Mouse (Mus musculus) adrenal gland, adult 18-20 months (tissue): ENCODE data around the gene Ints5. TPM values are rescaled to one million over a fixed set of nuclear protein-coding genes. Genes with fewer than 3 reads are reported as not detected.

Experiments
- DNase-seq, 2 experiments: peaks; one replicate each; pipeline ENCODE4 v3.0.0; 2021 to 2022; ENCODE audit warnings: low spot score in 2 of 2
- microRNA-seq, 2 experiments: library from miRNA; unstranded; fragments of <30 nt; microRNA quantifications; one replicate each; pipeline ENCODE4 v1.2.0; 2021; ENCODE audit warnings: borderline number of aligned reads in 2 of 2
- total RNA-seq, 2 experiments: library from RNA; stranded (reverse); gene quantifications; 1 replicate in 1 of 2; 2 replicates in 1 of 2; pipeline ENCODE4 v1.2.3; 2021

Ints5 gene
- total RNA-seq, 2 experiments from 2014 or later = 23.3 to 23.9 TPM

DNA sequence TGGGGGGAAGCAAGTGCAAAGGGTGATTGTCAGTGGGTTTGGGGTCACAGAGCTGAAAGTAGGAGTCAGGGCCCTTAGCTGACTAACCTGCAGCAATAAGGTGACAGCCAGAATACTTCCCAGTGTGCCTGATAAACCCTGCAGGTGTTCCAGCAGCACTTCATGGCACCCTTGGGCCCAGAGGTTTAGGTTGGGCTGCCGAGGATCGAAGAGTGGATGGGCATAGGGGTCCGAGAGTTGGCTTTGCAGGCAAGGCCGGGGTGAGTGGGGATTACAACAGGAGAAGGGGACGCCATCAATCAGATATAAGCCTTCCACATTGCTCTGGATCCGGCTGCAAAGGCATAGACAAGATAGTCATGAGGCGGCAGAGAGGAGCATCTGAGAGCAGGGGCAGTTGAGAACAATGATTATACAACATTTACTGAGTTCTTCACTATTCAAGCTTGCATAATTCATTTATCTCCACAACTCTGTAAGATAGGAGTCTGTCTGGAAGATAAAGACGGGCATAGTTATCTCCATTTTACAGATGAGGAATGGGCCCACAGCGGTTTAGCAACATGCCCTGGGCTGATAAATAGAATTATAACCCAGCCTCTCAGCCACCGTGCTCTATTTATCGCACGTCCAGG lies 35.2 kb downstream of the Ints5 start:
- no peak for DNase-seq

DNA sequence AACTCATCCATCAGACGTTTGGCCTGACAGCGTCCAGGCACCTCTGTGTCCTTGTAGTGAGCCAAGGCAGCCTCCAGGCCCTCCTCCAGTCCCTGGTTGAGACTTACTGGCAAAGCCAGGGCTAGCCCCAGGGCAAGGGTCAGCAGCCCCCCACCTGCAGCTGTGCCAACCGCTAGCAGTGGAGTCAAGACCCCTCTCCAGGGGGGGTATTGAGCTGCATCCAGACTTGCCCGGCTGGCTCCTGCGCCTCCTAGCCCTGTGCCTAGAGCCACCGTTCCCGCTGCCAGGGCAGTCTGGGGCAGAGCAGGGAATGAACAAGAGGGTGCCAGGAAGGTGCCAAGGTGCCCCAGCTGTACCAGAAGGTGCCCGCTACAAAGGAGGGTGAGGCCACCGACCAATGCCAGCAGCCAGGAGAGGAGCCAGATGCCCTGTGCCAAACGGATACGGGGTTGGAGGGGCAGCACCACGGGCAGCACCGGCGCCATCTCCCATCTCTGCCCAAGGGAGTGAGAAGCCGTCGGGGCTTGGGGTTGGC lies 36.0 kb downstream of the Ints5 start:
- DNase-seq = peak; percentile 36 to 41

DNA sequence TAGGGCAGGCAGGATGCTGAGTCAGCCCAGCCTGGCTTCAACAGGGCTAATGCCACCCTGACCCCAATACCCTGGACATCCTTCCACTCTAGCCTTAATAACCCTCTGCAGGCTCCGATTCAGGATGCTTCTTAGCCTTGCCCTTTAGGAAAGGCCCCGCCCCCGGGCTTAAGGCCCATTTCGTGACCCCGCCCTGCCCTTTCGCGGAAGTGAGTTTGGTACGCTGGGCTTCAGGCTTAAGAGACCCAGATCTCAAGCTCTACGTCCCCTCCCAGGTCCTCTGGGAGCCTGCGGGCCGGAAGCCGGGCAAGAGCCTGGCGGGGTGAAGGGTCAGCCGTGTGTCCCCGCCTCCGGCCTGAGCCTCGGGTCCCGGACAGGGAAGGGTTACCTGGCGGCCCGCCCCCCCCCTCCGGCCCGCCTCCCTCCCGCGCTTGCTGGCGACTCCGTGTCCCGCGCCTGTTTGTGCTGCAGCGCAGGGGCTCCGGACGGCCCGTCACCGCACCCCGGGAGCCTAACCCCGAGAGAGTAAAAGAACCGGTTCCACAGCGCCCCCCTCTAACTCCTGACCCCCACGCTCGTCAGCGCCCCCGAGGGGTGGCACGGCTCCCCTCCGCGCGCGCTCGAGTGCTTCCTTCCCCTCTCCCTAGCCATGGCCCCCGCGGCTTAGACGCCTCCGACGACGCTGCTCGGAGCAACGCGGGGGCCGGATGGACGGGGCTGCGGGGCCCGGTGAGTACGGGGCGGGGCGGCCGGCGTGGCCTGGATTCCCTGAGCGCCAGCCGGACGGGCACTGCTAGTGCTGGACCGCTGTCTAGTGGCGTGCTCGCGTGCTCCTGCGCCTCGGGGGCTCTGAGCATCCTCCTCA lies 36.7 kb downstream of the Ints5 start, which contains the start of the genes Rom1 and Eml3:
Rom1 (minus strand) TSS at position 133 of the 865 bp plus-strand sequence.
Eml3 (plus strand) TSS at position 329 of the 865 bp plus-strand sequence.
- peak; percentile 90 to 93 for DNase-seq

DNA sequence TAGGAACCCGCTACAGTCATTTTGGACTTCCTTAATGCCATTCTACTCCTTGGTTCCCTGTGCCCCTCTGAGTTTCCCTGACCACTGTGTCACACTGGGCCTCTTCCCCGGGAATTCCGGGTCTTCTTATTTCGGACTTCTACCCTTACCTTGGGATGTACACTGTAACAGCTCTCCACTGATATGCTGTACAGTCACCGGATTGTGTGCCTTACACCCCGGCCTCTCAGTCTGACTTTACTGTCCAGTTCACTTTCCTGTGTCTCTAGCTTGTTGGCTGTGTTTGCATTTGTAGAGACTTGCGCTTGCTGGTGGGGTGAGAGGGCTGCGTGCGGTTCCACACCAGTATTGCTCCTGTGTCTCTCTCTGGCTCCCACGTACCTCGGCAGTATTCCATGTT lies 37.3 kb downstream of the Ints5 start:
- no peak for DNase-seq

DNA sequence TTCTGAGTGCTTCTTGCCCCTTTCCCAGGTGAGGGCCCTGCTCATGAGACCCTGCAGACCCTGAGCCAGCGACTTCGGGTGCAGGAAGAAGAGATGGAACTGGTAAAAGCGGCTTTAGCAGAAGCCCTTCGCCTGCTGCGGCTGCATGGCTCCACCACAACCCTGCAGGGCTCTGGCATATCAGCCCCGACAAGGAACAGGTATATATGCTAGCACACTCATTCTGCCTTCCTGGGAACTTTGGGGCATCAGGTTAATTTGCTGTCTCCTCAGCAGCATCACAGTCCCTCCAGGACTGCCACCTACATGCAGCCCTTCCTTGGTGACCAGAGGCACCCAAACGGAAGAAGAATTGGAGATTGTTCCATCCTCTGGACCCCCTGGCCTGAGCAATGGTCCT lies 38.0 kb downstream of the Ints5 start:
- no peak for DNase-seq

DNA sequence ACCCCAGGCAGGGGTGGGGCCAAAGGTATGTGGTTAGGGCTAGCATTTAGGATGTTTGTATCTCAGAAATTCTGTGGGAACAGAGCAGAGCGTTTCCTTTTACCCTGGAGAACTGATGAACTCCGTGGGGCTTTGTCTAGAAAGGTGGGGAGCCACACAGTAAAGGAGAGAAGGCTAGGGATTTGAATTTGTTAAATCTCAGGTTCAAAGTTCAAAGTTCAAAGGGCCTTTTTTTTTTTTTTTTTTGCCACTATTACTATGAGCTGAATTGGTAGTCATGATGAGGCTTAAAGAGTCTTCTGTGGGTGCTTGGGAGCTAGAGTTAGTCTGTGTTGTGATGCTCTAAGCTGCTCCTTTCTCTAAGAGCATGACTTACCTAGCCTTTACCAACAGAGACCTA lies 43.9 kb downstream of the Ints5 start:
- DNase-seq = no peak

DNA sequence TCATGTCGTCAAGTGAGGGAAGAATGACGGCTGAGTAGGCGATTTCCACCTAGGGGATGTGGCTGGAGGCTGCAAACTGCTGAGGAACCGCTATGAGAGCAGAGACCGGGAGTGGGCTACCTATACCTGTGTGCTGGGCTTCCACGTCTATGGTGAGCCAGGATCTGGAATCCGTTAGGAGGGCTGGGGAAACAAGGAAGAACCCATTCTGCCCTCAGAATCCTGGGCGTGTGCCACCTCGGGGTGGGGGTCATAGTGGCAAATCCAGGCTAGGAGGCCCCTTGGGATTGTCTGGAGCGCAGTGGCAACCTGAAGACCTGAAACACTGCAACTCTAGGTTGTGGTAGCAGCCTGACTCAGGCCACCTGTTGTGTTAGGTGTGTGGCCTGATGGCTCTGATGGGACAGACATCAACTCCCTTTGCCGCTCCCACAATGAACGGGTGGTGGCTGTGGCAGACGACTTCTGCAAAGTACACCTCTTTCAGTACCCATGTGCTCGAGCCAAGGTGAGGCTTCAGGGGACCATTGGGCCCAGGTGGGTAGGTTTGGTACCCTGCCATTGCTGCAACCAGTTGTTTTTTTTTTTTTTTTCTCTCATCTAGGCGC lies 47.8 kb downstream of the Ints5 start:
- no peak for DNase-seq

DNA sequence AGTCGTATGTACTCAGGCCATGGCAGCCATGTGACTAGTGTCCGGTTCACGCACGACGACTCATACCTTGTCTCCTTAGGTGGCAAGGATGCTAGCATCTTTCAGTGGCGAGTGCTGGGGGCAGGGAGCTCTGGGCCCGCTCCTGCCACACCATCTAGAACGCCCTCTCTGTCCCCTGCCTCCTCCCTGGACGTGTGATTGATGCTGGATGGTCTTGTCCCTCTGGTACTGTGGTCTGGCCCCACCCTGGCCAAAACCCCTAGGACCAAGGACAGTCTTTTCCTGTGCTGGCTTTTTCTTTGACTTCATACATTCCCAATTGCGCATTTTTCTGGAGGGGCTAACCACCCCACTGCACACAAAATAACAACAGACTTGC lies 48.3 kb downstream of the Ints5 start:
- DNase-seq = no peak

DNA sequence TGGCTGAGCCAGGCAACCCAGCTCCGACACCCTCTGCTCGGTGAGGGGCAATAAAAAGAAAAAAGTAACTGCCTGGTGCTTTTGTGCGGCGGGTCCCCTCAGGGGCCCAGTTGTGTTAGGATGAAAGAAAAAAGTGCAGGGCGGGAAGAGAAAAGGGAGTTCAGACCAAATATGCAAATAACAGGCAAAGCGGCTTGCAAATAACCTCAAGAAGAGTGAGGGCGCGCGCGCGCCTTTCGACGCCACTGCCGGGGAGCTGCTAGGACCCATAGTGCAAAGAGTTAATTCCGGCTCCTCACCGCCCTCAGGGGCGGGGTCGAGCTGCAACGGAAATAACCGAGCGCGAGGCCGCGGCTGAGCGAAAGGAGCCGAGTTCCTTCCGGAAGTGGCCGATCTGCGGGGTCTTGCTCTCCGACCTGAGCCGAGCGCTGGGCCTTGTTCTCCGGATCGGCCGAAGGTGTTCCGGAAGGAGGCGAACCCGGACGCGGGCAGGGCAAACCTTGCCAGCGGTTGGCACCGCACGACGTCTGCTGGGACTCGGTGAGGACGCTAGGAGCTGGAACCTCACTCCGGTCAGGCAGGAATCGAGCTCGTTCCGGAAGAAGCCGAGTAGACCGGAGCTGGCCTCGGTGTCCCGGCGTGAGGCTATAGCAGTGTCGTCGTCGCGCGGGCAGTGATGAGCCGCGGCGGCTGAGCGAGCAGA lies 48.9 kb downstream of the Ints5 start, which contains the start of gene Mta2:
Mta2 (plus strand) TSS at position 361 of the 703 bp plus-strand sequence.
- DNase-seq = peak; percentile 91 to 92

DNA sequence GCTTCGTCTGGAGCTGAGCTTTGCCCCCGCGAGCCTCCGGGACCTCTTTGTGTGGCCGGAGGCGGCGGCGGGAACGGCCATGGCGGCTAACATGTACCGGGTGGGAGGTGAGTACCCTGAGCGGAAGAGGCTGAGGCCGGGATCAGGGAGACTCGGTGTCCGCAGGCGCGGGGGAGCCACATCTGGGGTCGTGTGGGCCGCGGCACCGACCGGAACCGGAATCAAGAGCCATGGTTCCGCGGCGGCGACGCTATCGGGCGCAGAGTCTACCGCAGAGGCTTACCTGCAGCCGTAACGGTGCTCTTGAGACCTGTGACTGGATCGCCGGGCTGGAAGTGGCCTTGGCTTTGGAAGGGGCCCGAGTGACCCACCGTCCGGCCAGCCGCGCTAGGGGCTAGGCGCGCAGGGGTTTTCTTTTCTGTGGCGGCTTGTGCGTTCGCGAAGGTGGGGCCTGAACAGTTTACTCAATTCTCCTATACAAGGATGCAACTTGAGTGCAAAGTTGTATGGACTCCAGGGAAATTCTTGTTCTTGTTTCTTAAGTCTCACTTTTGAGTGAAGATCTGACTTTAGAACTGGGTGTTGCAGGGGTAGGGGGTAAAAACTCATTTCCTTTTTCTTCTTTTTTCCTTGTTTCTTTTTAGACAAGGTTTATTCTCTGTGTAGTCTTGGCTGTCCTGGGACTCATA lies 49.6 kb downstream of the Ints5 start:
- DNase-seq = peak in 1 of 2 experiments; percentile 39

DNA sequence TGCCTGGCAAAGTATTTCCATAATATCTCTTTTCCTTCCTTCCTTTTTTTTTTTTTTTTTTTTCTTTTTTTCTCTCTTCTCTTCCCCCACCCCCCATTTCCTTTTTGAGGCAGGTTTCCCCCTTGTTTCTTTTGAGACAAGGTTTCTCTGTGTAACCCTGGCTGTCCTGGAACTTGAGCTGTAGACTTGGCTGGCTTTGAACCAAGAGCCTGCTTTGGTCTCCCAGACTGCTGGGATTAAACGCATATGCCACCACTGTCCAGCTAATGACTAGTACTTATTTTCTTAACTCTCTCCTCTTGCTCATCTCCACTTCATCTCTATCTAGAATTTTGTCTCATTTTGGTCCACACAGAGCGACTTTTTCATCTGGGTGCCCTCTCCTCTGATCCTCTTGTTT lies 50.2 kb downstream of the Ints5 start:
- DNase-seq = no peak

DNA sequence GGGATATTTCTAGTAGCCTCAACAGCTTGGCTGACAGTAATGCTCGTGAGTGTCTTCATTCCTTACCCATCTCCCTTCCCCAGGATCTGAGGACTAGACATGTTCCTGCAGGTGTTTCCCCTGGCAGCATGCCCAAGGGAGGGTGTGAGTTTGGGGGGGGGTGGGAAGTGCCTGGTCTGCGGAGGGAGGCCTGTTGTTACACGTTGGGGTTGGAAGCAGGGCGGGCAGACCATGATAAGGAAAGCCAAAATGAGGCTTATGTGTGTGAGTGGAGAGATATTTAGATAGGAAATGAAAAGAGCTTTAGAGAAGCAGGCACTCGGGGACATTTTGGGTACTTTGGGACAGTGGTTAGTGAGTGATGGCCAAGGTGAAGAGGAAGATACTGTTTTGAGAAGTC lies 51.3 kb downstream of the Ints5 start:
- no peak for DNase-seq

DNA sequence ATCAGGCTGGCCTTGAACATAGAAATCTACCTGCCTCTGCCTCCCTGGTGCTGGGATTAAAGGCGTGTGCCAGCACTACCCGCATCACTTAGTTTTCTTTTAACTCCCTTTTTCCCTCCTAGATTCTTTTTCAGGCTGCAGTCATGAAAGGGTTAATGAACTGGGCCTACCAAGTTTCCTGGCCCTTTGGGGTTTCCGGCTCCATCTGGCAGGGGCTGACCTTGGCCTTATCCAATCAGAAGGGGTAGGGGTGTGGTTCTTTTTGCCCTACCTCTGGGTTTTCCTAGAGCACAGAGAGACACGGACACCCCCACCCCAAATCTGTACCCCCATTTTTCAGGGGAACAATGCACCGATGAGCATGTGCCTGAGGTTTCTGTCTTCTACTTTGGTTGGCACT lies 51.9 kb downstream of the Ints5 start:
- DNase-seq = peak in 1 of 2 experiments; percentile 64

DNA sequence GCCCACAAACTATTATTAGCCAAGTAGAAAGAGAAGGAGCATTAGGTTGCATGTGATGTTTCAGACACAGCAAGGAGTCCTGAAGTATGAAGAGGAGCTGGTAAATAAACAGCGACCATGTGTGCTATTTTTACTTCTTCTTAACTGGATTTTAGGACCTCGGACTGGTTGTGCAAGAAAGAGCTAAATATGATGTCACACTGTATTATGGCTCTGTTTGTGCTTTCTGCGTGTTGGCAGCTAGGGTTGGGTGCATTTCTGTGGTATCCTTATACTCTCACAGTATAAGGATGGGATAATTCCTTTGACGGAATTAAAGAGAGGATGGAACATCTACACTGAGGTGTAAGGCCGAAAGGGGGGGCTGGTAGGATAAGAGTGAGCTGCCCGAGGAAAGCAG lies 52.4 kb downstream of the Ints5 start:
- DNase-seq = no peak

DNA sequence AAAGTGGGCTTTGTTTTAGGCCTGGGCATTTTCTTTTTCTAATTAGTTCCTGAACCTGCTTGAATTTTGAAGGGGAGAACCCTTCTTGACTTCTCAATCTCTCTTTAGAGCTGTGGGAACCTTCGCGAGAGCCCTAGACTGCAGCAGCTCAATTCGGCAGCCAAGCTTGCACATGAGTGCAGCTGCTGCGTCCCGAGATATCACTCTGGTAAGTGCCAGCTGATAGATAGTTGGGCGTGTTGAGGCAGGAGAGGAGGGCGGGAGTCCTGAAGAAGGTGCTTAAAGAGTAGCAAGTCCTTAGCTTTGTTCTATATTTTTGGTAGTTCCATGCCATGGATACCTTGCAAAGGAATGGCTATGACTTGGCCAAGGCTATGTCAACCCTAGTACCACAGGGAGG lies 54.1 kb downstream of the Ints5 start:
- DNase-seq = no peak

Small RNA genes lying within 50 kb of the gene (microRNA-seq; reads per million reads assigned to microRNA genes)
- 0 reads per million in 2 experiments for gene Mir5136

Other genes starting within 250 kb of the Ints5 start
- 1 to 10 TPM in 1 of 2 experiments, under 1 TPM in 1; 0.60 to 1.5 TPM for gene Chrm1, start 229.2 kb upstream of the Ints5 start, total RNA-seq
- 100 to 1,000 TPM; 373 to 425 TPM for gene Slc3a2, start 169.6 kb upstream of the Ints5 start, total RNA-seq
- gene Wdr74, start 157.2 kb upstream of the Ints5 start, total RNA-seq = 10 to 100 TPM; 62.4 to 66.2 TPM
- 1 to 10 TPM; 2.0 to 2.3 TPM for gene 1700092M07Rik, start 152.3 kb upstream of the Ints5 start, total RNA-seq
- 100 to 1,000 TPM in 1 of 2 experiments, 10 to 100 TPM in 1; 78.2 to 103 TPM for gene Stx5a, start 151.6 kb upstream of the Ints5 start, total RNA-seq
- 100 to 1,000 TPM; 127 to 144 TPM for gene Nxf1, start 135.9 kb upstream of the Ints5 start, total RNA-seq
- 100 to 1,000 TPM; 114 to 116 TPM for gene Tmem223, start 122.0 kb upstream of the Ints5 start, total RNA-seq
- gene Tmem179b, start 118.5 kb upstream of the Ints5 start, total RNA-seq = 10 to 100 TPM; 41.4 to 51.7 TPM
- gene Taf6l, start 106.6 kb upstream of the Ints5 start, total RNA-seq = 10 to 100 TPM; 11.3 to 12.2 TPM
- gene Polr2g, start 94.4 kb upstream of the Ints5 start, total RNA-seq = 10 to 100 TPM; 81.3 to 97.9 TPM
- gene Zbtb3, start 90.5 kb upstream of the Ints5 start, total RNA-seq = 1 to 10 TPM; 2.8 to 3.1 TPM
- 10 to 100 TPM; 35.3 to 39.4 TPM for gene Ttc9c, start 73.7 kb upstream of the Ints5 start, total RNA-seq
- 10 to 100 TPM; 62.6 to 72.1 TPM for gene Hnrnpul2, start 73.0 kb upstream of the Ints5 start, total RNA-seq
- not detected for gene AC129217.1, start 63.2 kb upstream of the Ints5 start, total RNA-seq
- gene Bscl2, start 55.5 kb upstream of the Ints5 start, total RNA-seq = 100 to 1,000 TPM; 144 to 158 TPM
- gene Gng3, start 53.8 kb upstream of the Ints5 start, total RNA-seq = 1 to 10 TPM; 5.9 to 6.9 TPM
- 1 to 10 TPM; 2.3 to 6.6 TPM for gene Lrrn4cl, start 42.2 kb upstream of the Ints5 start, total RNA-seq
- gene Ubxn1, start 21.5 kb upstream of the Ints5 start, total RNA-seq = 100 to 1,000 TPM; 178 to 202 TPM
- gene Uqcc3, start 12.1 kb upstream of the Ints5 start, total RNA-seq = 10 to 100 TPM; 55.2 to 65.6 TPM
- 1 to 10 TPM; 6.4 to 7.1 TPM for gene Lbhd1, start 9.3 kb upstream of the Ints5 start, total RNA-seq
- not detected for gene Gm49403, start 9.1 kb upstream of the Ints5 start, total RNA-seq
- gene 1810009A15Rik, start 4.2 kb upstream of the Ints5 start, total RNA-seq = 10 to 100 TPM; 44.6 to 47.1 TPM
- 1 to 10 TPM; 3.2 to 9.1 TPM for gene Gm49416, start 4.1 kb upstream of the Ints5 start, total RNA-seq
- 100 to 1,000 TPM; 163 to 212 TPM for gene Ganab, start 5.1 kb downstream of the Ints5 start, total RNA-seq
- 10 to 100 TPM; 60.5 to 65.7 TPM for gene B3gat3, start 27.4 kb downstream of the Ints5 start, total RNA-seq
- 10 to 100 TPM; 29.8 to 49.2 TPM for gene Rom1, start 36.4 kb downstream of the Ints5 start, total RNA-seq
- 10 to 100 TPM; 41.5 to 59.5 TPM for gene Eml3, start 36.5 kb downstream of the Ints5 start, total RNA-seq
- 10 to 100 TPM; 81.1 to 89.8 TPM for gene Mta2, start 48.9 kb downstream of the Ints5 start, total RNA-seq
- 10 to 100 TPM; 23.1 to 26.1 TPM for gene Tut1, start 60.8 kb downstream of the Ints5 start, total RNA-seq
- 100 to 1,000 TPM; 334 to 342 TPM for gene Eef1g, start 74.0 kb downstream of the Ints5 start, total RNA-seq
- gene Ahnak, start 96.3 kb downstream of the Ints5 start, total RNA-seq = 100 to 1,000 TPM in 1 of 2 experiments, 10 to 100 TPM in 1; 88.9 to 162 TPM
- not detected for gene Scgb1a1, start 195.0 kb downstream of the Ints5 start, total RNA-seq
- 10 to 100 TPM; 11.8 to 14.1 TPM for gene Asrgl1, start 242.6 kb downstream of the Ints5 start, total RNA-seq